Comparison of ENCODE assay signal across 29 mouse cellular contexts in the genomic region with DNA sequence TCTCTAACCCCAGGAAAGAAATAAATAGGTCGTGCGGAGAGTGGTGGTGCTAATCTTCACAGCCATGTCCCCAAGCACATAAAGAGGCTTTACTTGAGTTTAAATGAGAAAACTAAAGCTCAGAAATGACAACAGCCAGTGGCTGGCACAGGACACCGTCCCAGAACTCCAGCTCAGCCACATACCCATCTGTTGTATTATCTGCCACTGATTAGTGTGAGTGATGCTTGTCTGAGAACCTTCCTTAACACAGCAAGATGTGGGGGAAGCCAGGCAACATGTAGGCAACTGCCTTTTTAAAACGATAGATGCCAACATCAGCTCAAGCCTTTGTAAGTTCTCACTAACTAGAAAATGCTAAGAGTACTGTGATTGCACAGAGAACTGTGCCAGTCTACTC. TPM values are rescaled to one million over a fixed set of nuclear protein-coding genes. Genes with fewer than 3 reads are reported as not detected.
"Had no signal": no experiment of that assay in that cellular context is flagged by ENCODE, and none has a peak within 500 bp of the region (broad histone marks: within the 10 kb centered on the region; RNA-seq: fewer than 3 reads in every experiment).

No protein-coding gene starts in this region.

- H3K36me3 ChIP-seq: heart, embryonic 10.5 days; heart, embryonic 12.5 days; hindbrain, embryonic 10.5 days; hindbrain, embryonic 12.5 days; intestine, embryonic 15.5 days; kidney, embryonic 15.5 days; limb, embryonic 10.5 days; limb, embryonic 12.5 days; liver, embryonic 13.5 days; liver, embryonic 15.5 days had no signal

- H3K4me2 ChIP-seq: heart, embryonic 12.5 days; hindbrain, embryonic 12.5 days; hindbrain, embryonic 14.5 days; intestine, embryonic 15.5 days; kidney, embryonic 15.5 days; limb, embryonic 12.5 days; liver, embryonic 11.5 days; liver, embryonic 13.5 days; liver, embryonic 15.5 days had no signal

- H3K9ac ChIP-seq: heart, embryonic 12.5 days; hindbrain, embryonic 12.5 days; hindbrain, embryonic 14.5 days; intestine, embryonic 15.5 days; kidney, embryonic 15.5 days; limb, embryonic 12.5 days; liver, embryonic 13.5 days; liver, embryonic 15.5 days; liver, postnatal 0 days had no signal

- ATAC-seq: hindbrain, embryonic 16.5 days; inflammation-experienced regulatory T-cells, adult 6 months; intestine, embryonic 15.5 days; intestine, postnatal 0 days; liver, postnatal 0 days had no signal

- H3K27ac ChIP-seq: gastrocnemius, adult 2 months; heart, embryonic 10.5 days; hindbrain, embryonic 10.5 days; hindbrain, embryonic 12.5 days; hindbrain, embryonic 14.5 days; intestine, embryonic 15.5 days; kidney, embryonic 15.5 days; kidney, postnatal 0 days; limb, embryonic 10.5 days; limb, embryonic 12.5 days; liver, embryonic 13.5 days; liver, embryonic 15.5 days had no signal

- H3K27me3 ChIP-seq: heart, embryonic 12.5 days; hindbrain, embryonic 12.5 days; intestine, embryonic 15.5 days; kidney, embryonic 15.5 days; limb, embryonic 12.5 days; liver, embryonic 13.5 days; liver, embryonic 15.5 days had no signal

- H3K4me3 ChIP-seq: gastrocnemius, adult 2 months; heart, embryonic 10.5 days; heart, embryonic 12.5 days; hindbrain, embryonic 10.5 days; hindbrain, embryonic 12.5 days; intestine, embryonic 15.5 days; kidney, embryonic 15.5 days; limb, embryonic 10.5 days; limb, embryonic 12.5 days; liver, embryonic 13.5 days; liver, embryonic 15.5 days had no signal

- H3K4me1 ChIP-seq: heart, embryonic 10.5 days; heart, embryonic 12.5 days; hindbrain, embryonic 12.5 days; intestine, embryonic 15.5 days; limb, embryonic 12.5 days; liver, embryonic 13.5 days; liver, embryonic 15.5 days had no signal

- DNase-seq: gastrocnemius, adult 2 months; gastrocnemius, postnatal 10 days; gastrocnemius, postnatal 25 days; heart, adult 18-20 months; heart, postnatal 10 days; heart, postnatal 4 days; kidney, adult 18-20 months; kidney, adult 8-10 months; kidney, postnatal 14 days; kidney, postnatal 36 days; layer of hippocampus, postnatal 36 days; liver; liver, embryonic 13.5 days; liver, postnatal 0 days had no signal

- H3K9me3 ChIP-seq: heart, embryonic 10.5 days; heart, embryonic 12.5 days; hindbrain, embryonic 10.5 days; hindbrain, embryonic 12.5 days; intestine, embryonic 15.5 days; kidney, embryonic 15.5 days; limb, embryonic 10.5 days; limb, embryonic 12.5 days; liver, embryonic 13.5 days; liver, embryonic 15.5 days had no signal

RNA-seq across cellular contexts. Expression of gene Pde1a, which starts 52.9 kb away (rescaled TPM):
- polyA plus RNA-seq: inflammation-experienced regulatory T-cells, adult 6 months had no signal
